Mouse (Mus musculus): ENCODE measurements around the gene Dupd1.
A peak's percentile ranks its signal among the peaks of the same experiment; 100 is the strongest.
"Not testable (repeated sequence)": the region's sequence is repeated elsewhere in the genome, so short reads cannot be mapped to it uniquely, and the experiment has no call there.

Dupd1 gene

GRCm38 (mm10) chr14:21674471-21674870, 39.9 kb downstream of the Dupd1 start:
- DNase-seq: no peak

- DNase-seq: no peak
Measured at GRCm38 (mm10) chr14:21673100-21673499, 41.3 kb downstream of the Dupd1 start.

GRCm38 (mm10) chr14:21670422-21671006, 43.9 kb downstream of the Dupd1 start:
- DNase-seq: not testable (repeated sequence)

- DNase-seq: peak; percentile 59 to 85
Measured at GRCm38 (mm10) chr14:21669633-21670421, 44.5 kb downstream of the Dupd1 start.

DNA sequence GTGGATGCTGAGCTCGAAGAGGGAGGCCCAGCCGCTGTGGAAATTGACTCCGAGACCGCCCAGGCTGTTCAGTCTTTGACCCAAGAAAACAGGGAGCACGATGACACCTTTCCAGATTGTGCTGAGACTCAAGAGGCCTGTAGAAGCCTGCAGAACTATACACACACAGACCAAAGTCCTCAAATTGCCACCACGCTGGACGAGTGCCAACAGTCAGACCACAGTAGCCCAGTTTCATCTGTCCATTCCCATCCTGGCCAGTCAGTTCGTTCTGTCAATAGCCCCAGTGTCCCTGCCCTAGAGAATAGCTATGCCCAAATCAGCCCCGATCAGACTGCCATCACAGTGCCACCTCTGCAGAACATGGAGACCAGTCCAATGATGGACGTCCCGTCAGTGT, 45.2 kb downstream of the Dupd1 start:
- peak in 1 of 2 experiments; percentile 59 for DNase-seq

- peak; percentile 54 to 55 for DNase-seq
Measured at GRCm38 (mm10) chr14:21662465-21663142, 51.8 kb downstream of the Dupd1 start.

GRCm38 (mm10) chr14:21659652-21660051, 54.7 kb downstream of the Dupd1 start:
- peak; percentile 45 to 74 for DNase-seq

GRCm38 (mm10) chr14:21659155-21659554, 55.2 kb downstream of the Dupd1 start:
- no peak for DNase-seq

DNA sequence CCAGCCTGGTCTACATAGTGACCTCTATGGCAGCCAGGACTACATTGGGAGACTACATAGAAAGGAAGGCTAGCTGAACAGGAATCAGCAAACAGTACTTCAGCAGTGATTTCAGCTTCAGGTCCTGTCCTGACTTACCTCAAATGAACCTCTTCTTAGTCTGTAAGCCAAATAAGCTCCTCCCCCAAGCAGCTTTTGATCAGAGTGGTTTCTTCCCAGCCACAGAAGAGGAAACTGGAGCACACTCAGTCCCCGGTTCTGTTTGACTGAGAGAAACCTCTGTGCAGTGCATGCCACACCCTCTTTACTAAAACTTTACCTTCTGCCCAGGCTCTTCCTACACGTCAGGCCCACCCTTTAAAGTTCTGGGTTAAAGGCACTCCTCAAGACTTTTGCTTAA, 60.6 kb downstream of the Dupd1 start:
- DNase-seq: peak in 1 of 2 experiments; percentile 27

DNA sequence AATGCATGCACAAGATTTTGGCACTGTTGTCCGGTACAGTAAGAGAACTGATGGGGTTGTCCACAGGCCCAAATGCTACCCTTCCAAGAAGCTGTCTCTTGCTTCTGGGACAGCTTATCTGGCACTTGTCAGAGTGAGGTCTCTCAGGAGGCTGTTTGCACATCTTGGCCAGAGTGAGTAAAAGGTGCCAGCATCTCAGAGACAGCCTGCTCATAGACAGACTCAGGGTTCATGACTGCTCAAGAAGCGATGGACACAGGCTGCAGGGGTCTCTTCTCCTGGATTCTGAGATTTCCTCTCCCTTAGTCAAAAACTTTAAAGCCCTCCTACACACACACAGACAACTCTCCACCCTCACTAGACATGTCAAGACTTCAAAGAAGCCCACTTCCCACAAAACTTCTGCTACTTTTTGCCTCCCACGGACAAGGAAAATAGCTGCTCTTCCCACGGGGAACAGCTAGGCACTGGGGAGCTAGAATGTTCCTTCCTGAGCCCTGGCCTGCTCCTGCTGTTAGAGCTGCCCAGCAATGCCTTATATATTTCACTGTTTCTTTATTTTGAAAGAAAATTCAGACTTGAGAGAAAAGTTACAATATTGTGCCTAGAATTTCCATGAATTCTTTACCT, 73.5 kb downstream of the Dupd1 start:
- DNase-seq: no peak

DNA sequence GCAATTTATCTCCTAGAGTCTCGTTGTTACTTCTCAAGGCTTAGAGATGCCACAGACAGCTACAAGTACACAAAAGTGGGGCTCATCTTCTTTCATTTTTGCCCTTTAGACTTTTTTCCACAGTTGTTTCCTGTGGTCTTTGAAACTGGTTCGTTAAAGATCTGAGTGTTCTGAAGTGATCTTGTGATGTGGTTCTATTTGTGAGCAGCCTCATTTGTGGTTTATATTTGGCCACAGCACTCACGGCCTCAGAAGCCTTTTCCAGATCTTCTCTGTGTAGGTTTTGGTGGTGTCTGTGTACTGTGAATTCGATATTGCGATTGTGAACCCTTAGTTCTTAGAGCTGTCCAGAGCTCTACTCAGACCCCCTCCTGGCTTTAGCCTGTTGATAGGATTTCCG, 77.8 kb downstream of the Dupd1 start:
- DNase-seq: no peak

GRCm38 (mm10) chr14:21631665-21632200, 82.6 kb downstream of the Dupd1 start:
- no peak for DNase-seq

All from lung, postnatal 4 days (tissue).